Mouse (Mus musculus) E14TG2a.4 (cell line): ENCODE data around the gene Dapp1.

Source experiments
- CTCF ChIP-seq: conservative IDR thresholded peaks from 2 replicates; pipeline ENCODE4 v1.5.1; 2014; ENCODE audit warnings: low read length
- POU5F1 ChIP-seq: IDR thresholded peaks from 2 replicates; pipeline ENCODE4 v1.6.1; 2014; ENCODE audit warnings: low read length, borderline replicate concordance

- TF ChIP-seq CTCF = no peak
- TF ChIP-seq POU5F1 = no peak
Observed at GRCm38 (mm10) chr3:137919398-137919797, 61.9 kb downstream of the Dapp1 start.
